Mouse (Mus musculus) megakaryocyte, embryonic 14.5 days (primary cell): ENCODE measurements around the gene Pcdh9. TPM values are rescaled to one million over a fixed set of nuclear protein-coding genes. Genes with fewer than 3 reads are reported as not detected.

Experiments used
- H3K27me3 ChIP-seq: replicated peaks from 2 replicates; pipeline ENCODE3; 2012; ENCODE audit warnings: inconsistent platforms
- H3K36me3 ChIP-seq: replicated peaks from 2 replicates; pipeline ENCODE3; 2012; ENCODE audit warnings: low read length, inconsistent platforms, mixed read lengths
- H3K4me1 ChIP-seq: 2 replicates; pipeline ENCODE4 v1.6.1; 2012; ENCODE audit warnings: inconsistent platforms
- H3K4me3 ChIP-seq: replicated peaks from 2 replicates; pipeline ENCODE3; 2012; ENCODE audit warnings: moderate library complexity, mild to moderate bottlenecking, inconsistent platforms
- H3K9me3 ChIP-seq: 2 replicates; pipeline ENCODE4 v1.6.1; 2012; ENCODE audit warnings: inconsistent platforms
- FLI1 ChIP-seq: IDR thresholded peaks from 2 replicates; pipeline ENCODE4 v1.6.1; 2012; ENCODE audit warnings: low read length, inconsistent platforms, mixed read lengths
- GATA1 ChIP-seq: IDR thresholded peaks from 3 replicates; pipeline ENCODE4 v1.6.1; 2012; ENCODE audit warnings: mixed read lengths, low read length, inconsistent platforms, borderline replicate concordance
- polyA plus RNA-seq: library from polyadenylated mRNA; stranded (reverse); fragments of >175 nt; gene quantifications from 2 replicates; pipeline ENCODE4 v1.2.3, GENCODE M21; 2012; ENCODE audit warnings: low replicate concordance; ENCODE audit not compliant: insufficient read depth

Gene Pcdh9
- polyA plus RNA-seq, 1 experiment: not detected

GRCm38 (mm10) chr14:93126993-93127392 is 763.5 kb downstream of the Pcdh9 start:
- Histone ChIP-seq H3K9me3 (no peaks in the 10 kb centered on the region), H3K36me3 (no peaks in the 10 kb centered on the region), H3K27me3 (no peaks in the 10 kb centered on the region), H3K4me1 (no peaks in the 10 kb centered on the region), H3K4me3 (no peak overlapping the region)
- TF ChIP-seq GATA1 (no peak), FLI1 (no peak)

GRCm38 (mm10) chr14:93102755-93103154 is 787.7 kb downstream of the Pcdh9 start:
- no peaks in the 10 kb centered on the region for H3K9me3 ChIP-seq

GRCm38 (mm10) chr14:93095081-93095480 is 795.4 kb downstream of the Pcdh9 start:
- H3K27me3 ChIP-seq: no peaks in the 10 kb centered on the region
- no peaks in the 10 kb centered on the region for H3K36me3 ChIP-seq
- no peaks in the 10 kb centered on the region for H3K4me1 ChIP-seq
- H3K9me3 ChIP-seq: no peaks in the 10 kb centered on the region
- H3K4me3 ChIP-seq: no peak overlapping the region
- TF ChIP-seq GATA1 (no peak), FLI1 (no peak)

More at GRCm38 (mm10) chr14:93102755-93103154, 787.7 kb downstream of the Pcdh9 start:
- no peaks in the 10 kb centered on the region for H3K4me1 ChIP-seq
- TF ChIP-seq GATA1: no peak
- no peaks in the 10 kb centered on the region for H3K36me3 ChIP-seq
- H3K4me3 ChIP-seq: no peak overlapping the region
- no peaks in the 10 kb centered on the region for H3K27me3 ChIP-seq

GRCm38 (mm10) chr14:93092806-93093205 is 797.7 kb downstream of the Pcdh9 start:
- Histone ChIP-seq H3K36me3 (no peaks in the 10 kb centered on the region), H3K4me3 (no peak overlapping the region), H3K9me3 (no peaks in the 10 kb centered on the region), H3K27me3 (no peaks in the 10 kb centered on the region), H3K4me1 (no peaks in the 10 kb centered on the region)
- TF ChIP-seq GATA1 (no peak), FLI1 (no peak)

GRCm38 (mm10) chr14:93085646-93086045 is 804.8 kb downstream of the Pcdh9 start:
- Histone ChIP-seq H3K4me3 (no peak overlapping the region), H3K27me3 (no peaks in the 10 kb centered on the region), H3K36me3 (no peaks in the 10 kb centered on the region), H3K4me1 (no peaks in the 10 kb centered on the region), H3K9me3 (no peaks in the 10 kb centered on the region)
- TF ChIP-seq FLI1 (no peak), GATA1 (no peak)

DNA sequence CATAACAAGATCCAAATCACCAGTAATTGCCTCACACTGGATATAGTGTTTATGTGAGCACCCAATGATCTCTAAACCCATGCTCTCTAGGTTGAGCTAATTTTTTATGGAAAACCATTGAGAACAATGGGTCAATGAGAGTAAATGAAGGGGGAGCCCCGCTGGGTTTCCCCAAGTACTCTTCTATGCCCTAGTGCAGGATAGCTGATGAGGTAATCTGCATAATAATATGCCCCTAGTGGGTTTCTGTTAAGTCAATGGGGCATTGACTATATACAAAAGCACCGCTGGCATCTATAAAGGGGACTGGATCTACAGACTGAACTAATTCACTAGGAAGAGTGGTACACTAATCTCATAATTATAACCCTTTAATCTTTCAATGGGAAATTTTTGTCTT is 807.3 kb downstream of the Pcdh9 start:
- Histone ChIP-seq H3K4me3 (no peak overlapping the region), H3K4me1 (no peaks in the 10 kb centered on the region), H3K36me3 (no peaks in the 10 kb centered on the region), H3K27me3 (no peaks in the 10 kb centered on the region), H3K9me3 (no peaks in the 10 kb centered on the region)
- no peak for TF ChIP-seq GATA1
- no peak for TF ChIP-seq FLI1

GRCm38 (mm10) chr14:93080910-93081309 is 809.6 kb downstream of the Pcdh9 start:
- Histone ChIP-seq H3K9me3 (0 out of 2 replicates have a peak, but pooled peaks cover 4% of the 10 kb centered on the region), H3K36me3 (no peaks in the 10 kb centered on the region), H3K4me3 (no peak overlapping the region), H3K27me3 (no peaks in the 10 kb centered on the region), H3K4me1 (no peaks in the 10 kb centered on the region)
- TF ChIP-seq FLI1 (no peak), GATA1 (no peak)

DNA sequence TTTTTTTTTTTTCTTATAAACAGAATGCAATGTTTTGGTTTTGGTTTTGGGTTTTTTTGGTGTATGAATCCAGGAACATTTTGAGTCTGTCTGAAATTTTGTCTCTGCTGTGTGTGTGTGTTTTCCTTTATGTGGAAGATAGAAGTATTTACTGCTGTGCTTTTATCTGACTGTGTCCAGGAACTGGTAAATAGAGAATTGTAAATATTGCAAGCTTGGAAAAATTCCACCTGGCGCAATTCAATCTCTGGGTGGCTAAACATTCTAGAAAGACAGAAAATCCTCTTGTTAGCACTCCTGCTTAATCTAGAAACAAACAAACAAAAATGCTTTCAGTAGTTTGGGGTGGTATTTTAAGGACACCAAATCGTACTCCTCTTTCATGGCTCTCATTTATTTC is 814.7 kb downstream of the Pcdh9 start:
- Histone ChIP-seq H3K4me1 (no peaks in the 10 kb centered on the region), H3K36me3 (no peaks in the 10 kb centered on the region), H3K9me3 (0 out of 2 replicates have a peak, but pooled peaks cover 4% of the 10 kb centered on the region), H3K27me3 (no peaks in the 10 kb centered on the region), H3K4me3 (no peak overlapping the region)
- TF ChIP-seq GATA1: no peak
- TF ChIP-seq FLI1: no peak

DNA sequence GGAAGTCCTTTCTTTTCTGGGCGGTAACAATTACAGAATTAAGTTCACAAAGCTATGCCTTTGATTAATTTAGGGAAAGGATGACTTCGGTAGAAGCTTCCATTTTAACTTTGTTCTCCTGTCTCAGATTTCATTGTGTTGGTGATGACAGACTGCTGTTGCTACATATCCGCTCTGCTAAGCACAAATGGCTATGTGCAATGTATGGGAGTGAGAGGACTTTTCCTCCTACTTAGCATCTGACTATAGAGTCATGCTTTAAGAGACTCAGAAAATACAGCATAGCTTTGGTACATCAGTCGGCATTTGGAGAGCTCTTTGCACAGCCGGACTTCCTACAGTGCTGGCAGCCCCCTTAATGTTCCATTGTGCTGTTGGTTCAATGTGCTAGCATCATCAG is 818.1 kb downstream of the Pcdh9 start:
- no peak overlapping the region for H3K4me3 ChIP-seq
- no peaks in the 10 kb centered on the region for H3K4me1 ChIP-seq
- TF ChIP-seq GATA1 (no peak), FLI1 (no peak)
- H3K36me3 ChIP-seq: no peaks in the 10 kb centered on the region
- 0 out of 2 replicates have a peak, but pooled peaks cover 4% of the 10 kb centered on the region for H3K9me3 ChIP-seq
- no peaks in the 10 kb centered on the region for H3K27me3 ChIP-seq

GRCm38 (mm10) chr14:93070140-93070539 is 820.3 kb downstream of the Pcdh9 start:
- no peaks in the 10 kb centered on the region for H3K36me3 ChIP-seq
- no peak overlapping the region for H3K4me3 ChIP-seq
- H3K9me3 ChIP-seq: no peaks in the 10 kb centered on the region
- H3K4me1 ChIP-seq: no peaks in the 10 kb centered on the region
- TF ChIP-seq GATA1 (no peak), FLI1 (no peak)
- no peaks in the 10 kb centered on the region for H3K27me3 ChIP-seq
